Mouse (Mus musculus) layer of hippocampus, adult 2 months (tissue): Measurements from ENCODE around the gene Rfx6. TPM values are rescaled to one million over a fixed set of nuclear protein-coding genes. Genes with fewer than 3 reads are reported as not detected.

ENCODE experiments used
- DNase-seq, 2 experiments: peaks; one replicate each; pipeline ENCODE4 v3.0.0; 2022; ENCODE audit warnings: low spot score in 2 of 2
- H3K27ac ChIP-seq: fragments of 200-600 bp; 2 replicates; pipeline ENCODE4 v1.8.1; 2022
- H3K4me3 ChIP-seq: fragments of 200-600 bp; 2 replicates; pipeline ENCODE4 v1.8.1; 2022; ENCODE audit warnings: mild to moderate bottlenecking
- CTCF ChIP-seq: fragments of 200-600 bp; conservative IDR thresholded peaks from 2 replicates; pipeline ENCODE4 v1.8.1; 2022; ENCODE audit warnings: antibody characterized with exemption, mild to moderate bottlenecking, moderate library complexity
- total RNA-seq, 2 experiments: library from RNA; stranded (reverse); gene quantifications; 2 replicates each; pipeline ENCODE4 v1.2.3; 2021

Gene Rfx6
- total RNA-seq, 2 experiments from 2014 or later, result not detected

DNA sequence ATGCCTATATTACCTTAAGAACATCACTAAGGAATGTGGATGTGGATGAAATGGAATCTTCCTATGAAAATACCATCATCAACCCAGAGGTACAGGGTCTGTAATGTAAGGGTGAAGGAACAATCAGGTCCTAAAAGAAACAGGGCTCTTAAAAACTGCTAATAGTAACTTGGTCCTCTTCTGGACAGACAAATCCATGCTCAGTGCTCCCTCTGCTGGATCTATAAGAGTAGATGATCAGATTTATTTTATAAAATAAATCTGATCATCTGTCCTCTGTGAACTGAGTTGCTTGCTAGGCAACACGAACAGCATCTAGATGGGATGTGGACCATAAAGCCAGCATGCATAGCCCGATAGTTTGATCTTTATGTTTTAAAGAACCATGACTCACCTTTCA is 102.1 kb downstream of the Rfx6 start:
- H3K27ac ChIP-seq, result no peak overlapping the region
- DNase-seq, result peak in 1 of 2 experiments; percentile 1
- H3K4me3 ChIP-seq, result no peak overlapping the region
- TF ChIP-seq CTCF, result peak; percentile 76

Other genes starting within 250 kb of the Rfx6 start
- not detected for gene Gm49339, start 197.1 kb upstream of the Rfx6 start, total RNA-seq
- not detected for gene Lilr4b, start 197.1 kb upstream of the Rfx6 start, total RNA-seq
- under 1 TPM in 1 of 2 experiments, not detected in 1; 0.15 TPM for gene Lilrb4a, start 186.8 kb upstream of the Rfx6 start, total RNA-seq
- gene Fam162b, start 87.2 kb upstream of the Rfx6 start, total RNA-seq, result not detected
- gene Gprc6a, start 46.3 kb upstream of the Rfx6 start, total RNA-seq, result not detected